Mouse (Mus musculus): Measurements from ENCODE around the gene 2310057M21Rik.

DNA sequence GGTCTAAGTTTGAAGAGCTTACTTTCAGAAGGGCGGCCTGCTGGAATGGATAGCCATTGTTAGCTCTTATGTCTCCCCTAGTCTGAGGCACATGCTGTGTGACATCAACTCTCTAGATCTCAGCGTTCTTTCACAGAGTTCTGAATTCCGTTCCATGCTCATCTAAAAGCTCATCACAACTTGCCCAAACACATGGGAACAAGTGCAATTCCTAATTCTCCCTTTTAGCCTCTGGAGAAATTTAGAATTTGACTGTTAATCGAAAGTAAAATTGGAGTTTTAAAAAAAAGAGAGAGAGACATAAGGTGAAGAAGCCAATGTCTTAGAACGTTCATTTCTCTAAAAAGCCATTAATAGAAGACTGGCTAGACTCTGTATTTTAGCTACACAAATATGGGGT, 33.1 kb downstream of the 2310057M21Rik start, which contains the start of gene Fam24b:
- TF ChIP-seq CTCF (IDR thresholded peaks at IDR 0.05; ENCODE audit: low read depth, low read length), result no peak
- TF ChIP-seq POLR2A (IDR thresholded peaks at IDR 0.05; ENCODE audit: extremely low read depth, insufficient read depth, low read length), result no peak

Data from liver, adult 2 months (tissue).